Mouse (Mus musculus) heart, embryonic 16.5 days (tissue): ENCODE data around the gene Ezh1. TPM values are rescaled to one million over a fixed set of nuclear protein-coding genes. Genes with fewer than 3 reads are reported as not detected.

Experiments used
- ATAC-seq: fragments of 200-750 bp; cut with Nextera tagmentation; replicated peaks from 2 replicates; pipeline ENCODE4 v1.8.0; 2017; ENCODE audit warnings: moderate number of reproducible peaks; ENCODE audit not compliant: insufficient read depth, low FRiP score; ENCODE audit errors: extremely low read depth
- H3K27ac ChIP-seq: fragments of 300-500 bp; sonication (generic); 2 replicates; pipeline ENCODE4 v1.5.1; 2014; ENCODE audit warnings: mild to moderate bottlenecking, low read length, control low read depth, moderate library complexity
- H3K27me3 ChIP-seq: fragments of 300-500 bp; sonication (generic); 2 replicates; pipeline ENCODE4 v1.6.1; 2014; ENCODE audit warnings: low read length, mixed read lengths; ENCODE audit not compliant: control insufficient read depth, insufficient read depth
- H3K36me3 ChIP-seq: fragments of 300-500 bp; sonication (generic); 2 replicates; pipeline ENCODE4 v1.6.1; 2014; ENCODE audit not compliant: control insufficient read depth, insufficient read depth
- H3K4me1 ChIP-seq: fragments of 300-500 bp; sonication (generic); 2 replicates; pipeline ENCODE4 v1.6.1; 2014; ENCODE audit warnings: low read length, mixed read lengths; ENCODE audit not compliant: control insufficient read depth, insufficient read depth
- H3K4me2 ChIP-seq: fragments of 300-500 bp; sonication (generic); 2 replicates; pipeline ENCODE4 v1.6.1; 2014; ENCODE audit warnings: low read depth, mild to moderate bottlenecking, control low read depth, low read length
- H3K4me3 ChIP-seq: fragments of 300-500 bp; sonication (generic); 2 replicates; pipeline ENCODE4 v1.5.1; 2014; ENCODE audit warnings: mild to moderate bottlenecking, control low read depth, low read length
- H3K9ac ChIP-seq: fragments of 300-500 bp; sonication (generic); 2 replicates; pipeline ENCODE4 v1.6.1; 2014; ENCODE audit warnings: low read length, control low read depth
- H3K9me3 ChIP-seq: fragments of 300-500 bp; sonication (generic); replicated peaks from 2 replicates; pipeline ENCODE4 v1.6.1; 2016; ENCODE audit warnings: low read length; ENCODE audit not compliant: control insufficient read depth
- WGBS: fragments of 180-500 bp; shearing (Covaris S2); extraction: QIAGEN DNeasy Blood & Tissue Kit; methylation state at CpG from one replicate; pipeline ENCODE4 v1.1.7; 2014; 5-methylcytosine and 5-hydroxymethylcytosine counted together
- polyA plus RNA-seq: library from polyadenylated mRNA; unstranded; fragments of >200 nt; fragmentation: Nextera tagmentation; extraction: Ambion mirVana; gene quantifications from 2 replicates; pipeline ENCODE4 v1.2.1, GENCODE M21; 2015

Ezh1 gene
- polyA plus RNA-seq, 1 experiment from 2014 or later, result 14.7 TPM

DNA sequence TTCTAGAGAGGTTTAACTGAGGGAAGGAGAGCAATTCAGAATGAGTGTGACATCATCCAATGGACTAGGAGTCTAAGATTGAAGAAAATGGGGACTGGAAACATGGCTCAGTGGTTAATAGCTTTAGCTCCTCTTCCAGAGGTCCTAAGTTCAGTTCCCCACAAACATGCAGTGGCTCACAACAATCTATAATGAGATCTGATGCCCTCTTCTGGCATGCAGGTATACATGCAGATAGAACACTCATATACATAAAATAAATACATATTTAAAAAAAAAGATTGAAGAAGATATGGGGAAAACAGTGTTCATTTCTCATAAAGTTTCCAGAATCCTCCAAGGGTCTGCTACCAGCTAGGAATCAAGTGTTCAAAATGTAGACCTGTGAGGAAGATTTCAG, 9.2 kb upstream of the Ezh1 start:
- peaks cover 12% of the 10 kb centered on the region for H3K4me1 ChIP-seq
- no peaks in the 10 kb centered on the region for H3K36me3 ChIP-seq
- ATAC-seq, result no peak
- H3K27ac ChIP-seq, result no peak overlapping the region
- no peak overlapping the region for H3K4me3 ChIP-seq
- H3K27me3 ChIP-seq, result no peaks in the 10 kb centered on the region
- H3K4me2 ChIP-seq, result no peak overlapping the region
- H3K9ac ChIP-seq, result no peak overlapping the region
- no peaks in the 10 kb centered on the region for H3K9me3 ChIP-seq

DNA sequence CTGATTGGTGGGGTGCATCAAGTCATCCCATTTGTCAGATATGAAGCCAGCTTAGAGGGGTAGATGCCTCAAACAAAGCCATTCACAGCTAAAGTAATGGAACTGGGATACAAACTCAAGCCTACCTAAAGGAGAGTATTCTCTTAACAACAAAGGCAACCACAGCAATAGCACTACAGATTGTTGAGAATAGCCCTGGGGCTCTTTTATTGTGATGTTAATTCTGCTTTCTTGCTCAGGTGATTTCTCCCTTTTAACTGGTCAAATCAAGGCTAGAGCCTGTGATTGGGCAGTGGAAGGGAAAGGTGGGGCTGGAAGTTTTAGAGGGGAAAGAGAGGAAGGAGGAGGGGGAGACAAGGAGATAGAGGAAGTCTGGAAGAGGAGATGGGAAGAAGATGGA, 7.9 kb upstream of the Ezh1 start:
- H3K4me2 ChIP-seq, result no peak overlapping the region
- no peak overlapping the region for H3K4me3 ChIP-seq
- H3K36me3 ChIP-seq, result no peaks in the 10 kb centered on the region
- H3K9me3 ChIP-seq, result no peaks in the 10 kb centered on the region
- 0 out of 2 replicates have a peak, but pooled peaks cover 2% of the 10 kb centered on the region for H3K27me3 ChIP-seq
- peaks cover 20% of the 10 kb centered on the region for H3K4me1 ChIP-seq
- ATAC-seq, result no peak
- no peak overlapping the region for H3K9ac ChIP-seq
- no peak overlapping the region for H3K27ac ChIP-seq

DNA sequence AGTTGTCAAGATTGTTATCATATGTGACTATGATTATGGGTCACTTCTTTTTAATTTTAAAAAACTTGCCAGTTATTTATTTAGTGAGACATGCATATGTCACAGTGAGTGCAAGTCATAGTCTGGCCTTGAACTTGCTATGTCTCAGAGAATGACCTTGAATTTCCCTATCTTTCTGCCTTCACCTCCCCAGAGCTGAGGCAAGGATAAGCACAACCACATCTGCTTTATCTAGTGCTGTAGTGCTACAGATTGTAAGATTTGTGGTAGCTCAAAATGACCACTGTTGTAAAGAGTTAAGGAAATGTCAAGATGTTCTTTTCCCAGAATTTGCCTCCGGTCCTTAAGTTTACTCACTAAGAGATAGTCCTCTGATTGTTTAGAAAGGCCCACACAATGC, 7.0 kb upstream of the Ezh1 start:
- Histone ChIP-seq H3K4me1 (peaks cover 20% of the 10 kb centered on the region), H3K27me3 (0 out of 2 replicates have a peak, but pooled peaks cover 3% of the 10 kb centered on the region), H3K4me3 (no peak overlapping the region), H3K9ac (no peak overlapping the region), H3K9me3 (no peaks in the 10 kb centered on the region), H3K36me3 (no peaks in the 10 kb centered on the region), H3K27ac (no peak overlapping the region), H3K4me2 (no peak overlapping the region)
- WGBS, result 70% methylated on average over 1 of the region's 1 CpGs
- no peak for ATAC-seq

DNA sequence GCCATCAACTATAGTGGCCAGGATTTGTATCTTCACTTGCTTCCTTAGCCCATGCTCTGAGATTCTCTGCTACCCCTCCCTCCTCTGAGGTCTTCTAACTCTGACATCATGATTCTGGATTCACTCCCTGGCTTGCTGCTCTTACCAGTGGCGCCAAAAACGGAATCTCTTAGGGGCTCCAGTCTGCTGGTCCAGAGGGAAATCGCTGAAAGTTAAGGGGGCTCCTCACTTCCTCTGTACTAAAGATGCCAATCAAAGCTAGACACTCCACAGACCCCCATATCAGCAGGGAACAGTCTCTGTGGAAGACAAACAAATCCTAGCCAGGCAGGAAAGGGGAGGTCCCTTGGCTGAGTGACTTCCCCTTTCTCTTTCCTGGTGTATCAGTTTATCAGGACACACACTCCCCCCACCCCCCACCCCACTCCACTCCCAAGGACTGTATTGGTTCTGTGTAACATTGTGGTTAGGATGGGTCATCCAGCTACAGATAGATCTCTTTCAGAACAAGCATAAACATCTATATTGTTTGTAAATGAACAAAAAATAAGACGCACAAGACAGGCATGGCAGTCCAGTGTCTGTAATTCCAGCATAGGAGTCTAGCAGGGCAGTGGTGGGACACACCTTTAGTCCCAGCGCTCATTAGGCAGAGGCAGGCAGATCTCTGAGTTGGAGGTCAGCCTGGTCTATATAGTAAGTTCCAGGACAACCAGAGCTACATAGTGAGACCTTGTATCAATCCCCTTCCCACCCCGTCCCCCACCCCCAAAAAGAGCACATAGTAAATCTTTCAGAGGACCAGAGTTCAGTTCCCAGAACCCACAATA, 6.0 kb upstream of the Ezh1 start:
- peak overlapping the region; percentile 92 for H3K27ac ChIP-seq
- H3K4me2 ChIP-seq, result peak overlapping the region; percentile 59
- no peaks in the 10 kb centered on the region for H3K9me3 ChIP-seq
- WGBS, result 39% methylated on average over 6 of the region's 6 CpGs
- peaks cover 20% of the 10 kb centered on the region for H3K4me1 ChIP-seq
- H3K36me3 ChIP-seq, result no peaks in the 10 kb centered on the region
- H3K27me3 ChIP-seq, result 0 out of 2 replicates have a peak, but pooled peaks cover 3% of the 10 kb centered on the region
- H3K4me3 ChIP-seq, result peak overlapping the region; percentile 31; the same call in 1 of the 2 replicates
- ATAC-seq, result peak; percentile 84
- H3K9ac ChIP-seq, result peak overlapping the region; percentile 58

DNA sequence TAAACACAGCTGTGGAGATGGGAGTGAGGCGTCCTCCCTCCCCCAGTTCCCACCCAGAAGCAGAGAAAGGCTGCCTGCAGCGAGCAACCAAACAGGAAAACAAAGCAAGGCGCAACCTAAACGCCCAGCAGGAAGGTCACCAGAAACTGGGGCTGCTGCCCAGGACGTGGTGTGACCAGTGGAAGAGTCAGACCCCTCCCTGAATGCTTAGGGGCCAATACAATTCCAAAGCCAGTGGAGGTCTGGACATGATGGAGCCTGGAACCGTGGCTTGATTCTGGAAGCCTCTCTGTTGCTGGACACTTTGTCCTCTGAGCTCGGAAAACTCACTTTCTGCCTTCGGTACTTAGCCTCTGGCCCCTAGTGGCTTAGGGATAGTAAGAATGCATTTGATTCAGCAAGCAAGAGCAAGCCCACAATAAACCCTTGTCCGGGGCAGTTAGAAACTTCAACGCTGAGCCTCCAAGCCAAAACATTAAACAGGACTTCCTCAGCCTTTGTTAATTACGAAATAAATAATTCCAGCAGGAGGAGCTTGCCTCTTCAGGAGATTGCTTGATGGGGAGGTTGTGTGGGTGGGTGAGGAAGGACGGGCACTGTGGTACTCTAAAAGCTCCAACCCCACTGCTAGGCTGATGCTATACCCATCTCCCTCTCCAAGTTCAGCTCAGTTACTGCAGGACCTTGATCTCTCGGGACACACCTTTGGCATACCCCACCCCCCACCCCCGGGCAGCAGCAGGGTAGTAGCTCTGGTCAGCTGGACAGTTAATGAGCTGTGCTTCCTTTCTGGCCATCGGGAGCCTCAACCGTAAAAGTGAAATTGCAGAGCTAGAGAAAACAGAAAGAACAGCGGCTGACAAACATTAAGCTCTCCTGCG, 5.0 kb upstream of the Ezh1 start:
- Histone ChIP-seq H3K4me2 (peak overlapping the region; percentile 59), H3K4me1 (peaks cover 20% of the 10 kb centered on the region), H3K27ac (peak overlapping the region; percentile 92), H3K4me3 (peak overlapping the region; percentile 31), H3K27me3 (0 out of 2 replicates have a peak, but pooled peaks cover 3% of the 10 kb centered on the region), H3K9ac (peak overlapping the region; percentile 58), H3K9me3 (no peaks in the 10 kb centered on the region), H3K36me3 (no peaks in the 10 kb centered on the region)
- 11% methylated on average over 18 of the region's 18 CpGs for WGBS
- 0 out of 2 replicates have a peak, but pooled peaks have one; percentile 24 for ATAC-seq

DNA sequence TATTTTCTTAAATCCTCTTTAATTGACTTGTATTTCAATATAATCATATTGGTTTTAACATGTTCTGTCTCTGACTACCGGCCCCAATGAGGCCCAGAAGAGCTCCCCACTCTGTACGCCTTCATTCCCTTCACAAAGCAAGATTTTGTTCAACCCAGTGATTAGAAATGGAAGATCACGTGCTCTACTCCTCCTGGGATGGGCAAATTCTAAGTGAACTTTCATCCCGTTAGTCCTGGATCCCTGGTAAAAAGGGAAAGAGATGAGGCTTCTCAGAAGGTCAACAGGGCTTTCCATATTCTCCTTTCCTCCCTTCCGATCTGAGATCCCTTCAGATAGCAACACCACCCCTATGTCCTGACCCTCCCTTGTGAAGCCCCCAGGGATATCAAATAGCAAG, 4.3 kb upstream of the Ezh1 start:
- 0 out of 2 replicates have a peak, but pooled peaks cover 3% of the 10 kb centered on the region for H3K27me3 ChIP-seq
- no peak for ATAC-seq
- H3K9ac ChIP-seq, result peak overlapping the region; percentile 58; the same call in 1 of the 2 replicates
- H3K4me1 ChIP-seq, result peaks cover 20% of the 10 kb centered on the region
- no peaks in the 10 kb centered on the region for H3K36me3 ChIP-seq
- peak overlapping the region; percentile 59 for H3K4me2 ChIP-seq
- 28% methylated on average over 5 of the region's 5 CpGs for WGBS
- no peak overlapping the region for H3K4me3 ChIP-seq
- H3K9me3 ChIP-seq, result no peaks in the 10 kb centered on the region
- peak overlapping the region; percentile 92 for H3K27ac ChIP-seq

DNA sequence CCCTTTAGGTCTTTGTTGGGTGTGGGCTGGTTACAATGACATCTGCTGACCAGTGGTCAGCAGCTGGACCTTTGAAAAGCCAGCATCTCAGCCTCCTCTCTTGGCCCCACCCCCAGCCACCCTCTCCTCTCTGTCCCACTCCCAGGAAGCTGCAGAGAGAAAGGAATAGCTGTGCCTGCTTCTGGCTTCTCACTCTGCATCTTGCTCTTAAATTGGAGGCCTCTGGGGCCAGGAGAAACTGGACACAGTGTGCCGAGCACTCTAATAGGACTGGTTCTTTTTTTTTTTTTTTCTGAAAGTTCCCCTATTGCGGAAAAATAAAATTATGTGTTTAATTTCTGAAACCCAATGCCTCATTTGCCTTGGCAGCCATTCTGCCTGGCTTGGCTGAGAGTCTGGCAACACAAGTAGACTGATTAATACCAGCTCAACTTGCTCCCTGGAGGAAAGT, 3.8 kb upstream of the Ezh1 start:
- H3K27me3 ChIP-seq, result 0 out of 2 replicates have a peak, but pooled peaks cover 3% of the 10 kb centered on the region
- H3K9me3 ChIP-seq, result no peaks in the 10 kb centered on the region
- peak overlapping the region; percentile 92 for H3K27ac ChIP-seq
- ATAC-seq, result no peak
- 38% methylated on average over 2 of the region's 2 CpGs for WGBS
- peaks cover 24% of the 10 kb centered on the region for H3K4me1 ChIP-seq
- no peaks in the 10 kb centered on the region for H3K36me3 ChIP-seq
- no peak overlapping the region for H3K4me2 ChIP-seq
- no peak overlapping the region for H3K9ac ChIP-seq
- no peak overlapping the region for H3K4me3 ChIP-seq

DNA sequence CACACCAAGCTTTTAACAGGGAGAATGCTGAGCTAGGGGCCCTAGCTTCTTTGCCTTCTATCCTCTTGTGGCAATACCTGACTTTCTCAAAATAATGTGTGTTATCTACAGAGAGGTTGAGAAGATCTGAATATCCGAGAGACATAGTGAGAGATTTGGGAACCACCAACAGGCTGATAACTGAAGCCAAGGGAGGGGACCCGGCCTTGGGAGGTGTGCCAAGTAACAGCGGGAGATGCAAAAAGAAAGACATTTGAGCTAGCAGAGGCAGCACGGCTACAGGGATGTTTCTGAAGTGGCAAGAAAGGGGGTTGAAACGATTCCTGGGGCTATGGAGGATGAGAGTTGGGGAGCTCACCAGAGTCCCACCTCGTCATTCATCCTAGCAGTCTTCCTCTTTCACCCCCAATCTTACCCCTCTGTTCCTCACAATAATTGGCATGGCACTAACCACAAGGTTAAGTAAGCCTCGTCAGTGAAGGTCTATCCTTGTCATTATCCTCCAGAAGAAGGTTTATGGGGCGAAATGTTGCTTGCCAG, 3.2 kb upstream of the Ezh1 start:
- no peak overlapping the region for H3K4me2 ChIP-seq
- no peaks in the 10 kb centered on the region for H3K9me3 ChIP-seq
- no peaks in the 10 kb centered on the region for H3K36me3 ChIP-seq
- 0 out of 2 replicates have a peak overlapping the region, but pooled peaks have one; percentile 1 for H3K9ac ChIP-seq
- peak overlapping the region; percentile 92 for H3K27ac ChIP-seq
- no peak for ATAC-seq
- 17% methylated on average over 8 of the region's 8 CpGs for WGBS
- H3K27me3 ChIP-seq, result 0 out of 2 replicates have a peak, but pooled peaks cover 3% of the 10 kb centered on the region
- H3K4me1 ChIP-seq, result peaks cover 25% of the 10 kb centered on the region
- no peak overlapping the region for H3K4me3 ChIP-seq
